Mouse (Mus musculus) midbrain, embryonic 15.5 days (tissue): ENCODE measurements around the gene Gm20388. TPM values are rescaled to one million over a fixed set of nuclear protein-coding genes. Genes with fewer than 3 reads are reported as not detected.

Source experiments
- ATAC-seq: fragments of 200-750 bp; cut with Nextera tagmentation; replicated peaks from 2 replicates; pipeline ENCODE4 v1.8.0; 2017; ENCODE audit warnings: moderate TSS enrichment
- H3K27ac ChIP-seq: fragments of 300-500 bp; sonication (generic); 2 replicates; pipeline ENCODE4 v1.5.1; 2015; ENCODE audit warnings: mild to moderate bottlenecking, inconsistent platforms
- H3K27me3 ChIP-seq: fragments of 300-500 bp; sonication (generic); replicated peaks from 2 replicates; pipeline ENCODE4 v1.6.1; 2015; ENCODE audit warnings: inconsistent platforms
- H3K36me3 ChIP-seq: fragments of 300-500 bp; sonication (generic); replicated peaks from 2 replicates; pipeline ENCODE4 v1.6.1; 2015; ENCODE audit warnings: inconsistent platforms
- H3K4me1 ChIP-seq: fragments of 300-500 bp; sonication (generic); 2 replicates; pipeline ENCODE4 v1.6.1; 2015; ENCODE audit warnings: inconsistent platforms
- H3K4me2 ChIP-seq: fragments of 300-500 bp; sonication (generic); 2 replicates; pipeline ENCODE4 v1.6.1; 2015; ENCODE audit warnings: inconsistent platforms, mild to moderate bottlenecking, moderate library complexity
- H3K4me3 ChIP-seq: fragments of 300-500 bp; sonication (generic); 2 replicates; pipeline ENCODE4 v1.5.1; 2015; ENCODE audit warnings: mild to moderate bottlenecking, inconsistent platforms
- H3K9ac ChIP-seq: fragments of 300-500 bp; sonication (generic); 2 replicates; pipeline ENCODE4 v1.6.1; 2015; ENCODE audit warnings: mild to moderate bottlenecking, inconsistent platforms
- H3K9me3 ChIP-seq: fragments of 300-500 bp; sonication (generic); 2 replicates; pipeline ENCODE4 v1.6.1; 2016; ENCODE audit warnings: inconsistent platforms
- WGBS: fragments of 180-500 bp; shearing (Covaris S2); methylation state at CpG from one replicate; pipeline ENCODE4 v1.1.7; 2015; ENCODE audit warnings: mixed read lengths; 5-methylcytosine and 5-hydroxymethylcytosine counted together
- polyA plus RNA-seq: library from polyadenylated mRNA; unstranded; fragments of >200 nt; fragmentation: Nextera tagmentation; extraction: Ambion mirVana; gene quantifications from 2 replicates; pipeline ENCODE4 v1.2.1, GENCODE M21; 2015

Gene Gm20388
- polyA plus RNA-seq, 1 experiment from 2014 or later = 5.6 TPM

DNA sequence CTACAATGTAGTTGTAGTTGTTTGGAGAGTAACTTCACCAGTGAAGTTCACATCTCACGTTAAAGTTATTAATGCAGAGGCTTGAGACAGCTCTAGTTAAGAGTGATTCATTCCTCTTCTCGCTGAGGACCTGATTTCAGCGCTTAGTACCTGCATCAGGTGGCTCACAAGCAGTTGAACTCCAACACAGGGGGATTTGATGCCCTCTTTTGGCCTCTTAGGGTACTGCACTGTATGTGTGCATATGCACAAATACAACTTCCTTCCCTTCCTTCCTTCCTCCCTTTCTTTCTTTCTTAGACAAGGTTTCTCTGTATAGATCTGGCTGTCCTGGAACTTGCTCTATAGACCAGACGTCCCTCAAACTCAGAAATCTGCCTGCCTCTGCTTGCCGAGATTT, 1763.9 kb downstream of the Gm20388 start:
- H3K9ac ChIP-seq = no peak overlapping the region
- no peak overlapping the region for H3K4me3 ChIP-seq
- no peaks in the 10 kb centered on the region for H3K4me1 ChIP-seq
- H3K36me3 ChIP-seq = no peaks in the 10 kb centered on the region
- 60% methylated on average over 5 of the region's 5 CpGs for WGBS
- no peak overlapping the region for H3K4me2 ChIP-seq
- H3K27me3 ChIP-seq = no peaks in the 10 kb centered on the region
- no peaks in the 10 kb centered on the region for H3K9me3 ChIP-seq
- ATAC-seq = 0 out of 2 replicates have a peak, but pooled peaks have one; percentile 7
- no peak overlapping the region for H3K27ac ChIP-seq

DNA sequence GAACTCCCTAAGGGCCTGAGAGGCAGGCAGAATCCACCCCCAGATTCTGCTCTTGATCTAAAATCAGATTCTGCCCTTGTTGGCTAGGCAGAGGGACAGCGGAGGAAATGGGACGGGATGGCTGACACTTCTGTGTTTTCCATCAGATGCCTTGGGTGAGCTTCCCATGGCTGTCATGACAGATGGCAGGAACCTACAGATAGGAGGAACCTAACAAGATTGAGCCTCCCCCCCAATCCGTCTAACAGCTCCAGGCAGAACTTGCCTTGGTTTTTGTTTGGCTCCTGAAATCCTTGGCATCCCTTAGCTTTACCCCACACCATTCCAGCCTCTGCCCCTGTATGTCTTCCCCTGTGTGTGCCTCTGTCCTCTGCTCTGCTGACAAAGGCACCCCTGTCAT, 1764.5 kb downstream of the Gm20388 start:
- WGBS = 85% methylated on average over 3 of the region's 3 CpGs
- H3K36me3 ChIP-seq = no peaks in the 10 kb centered on the region
- H3K9me3 ChIP-seq = no peaks in the 10 kb centered on the region
- no peaks in the 10 kb centered on the region for H3K4me1 ChIP-seq
- no peak overlapping the region for H3K9ac ChIP-seq
- no peak overlapping the region for H3K4me2 ChIP-seq
- H3K27me3 ChIP-seq = no peaks in the 10 kb centered on the region
- H3K27ac ChIP-seq = no peak overlapping the region
- no peak overlapping the region for H3K4me3 ChIP-seq
- no peak for ATAC-seq

DNA sequence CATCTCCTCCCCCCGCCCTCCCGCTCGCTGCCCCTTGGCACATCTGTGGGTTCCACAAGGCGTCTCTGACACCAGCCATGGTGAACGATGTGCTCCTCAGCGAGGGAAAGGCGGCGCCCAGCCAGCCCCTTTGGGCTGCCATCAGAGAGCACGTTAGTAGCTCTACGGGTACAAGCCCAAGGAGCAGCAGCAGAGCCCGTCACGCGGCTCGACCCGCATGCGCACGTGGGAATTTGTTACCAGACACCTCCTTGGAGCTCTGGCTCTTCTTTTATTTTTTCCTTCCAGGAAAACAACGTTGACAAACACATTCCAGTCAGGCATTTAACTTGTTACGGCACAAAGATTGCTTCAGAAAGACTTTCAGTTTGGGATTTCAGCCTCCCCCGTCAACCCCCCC, 1765.1 kb downstream of the Gm20388 start:
- H3K9me3 ChIP-seq = no peaks in the 10 kb centered on the region
- 59% methylated on average over 20 of the region's 20 CpGs for WGBS
- no peak overlapping the region for H3K4me2 ChIP-seq
- no peak overlapping the region for H3K4me3 ChIP-seq
- no peaks in the 10 kb centered on the region for H3K27me3 ChIP-seq
- H3K36me3 ChIP-seq = no peaks in the 10 kb centered on the region
- H3K4me1 ChIP-seq = no peaks in the 10 kb centered on the region
- no peak overlapping the region for H3K27ac ChIP-seq
- no peak for ATAC-seq
- no peak overlapping the region for H3K9ac ChIP-seq

DNA sequence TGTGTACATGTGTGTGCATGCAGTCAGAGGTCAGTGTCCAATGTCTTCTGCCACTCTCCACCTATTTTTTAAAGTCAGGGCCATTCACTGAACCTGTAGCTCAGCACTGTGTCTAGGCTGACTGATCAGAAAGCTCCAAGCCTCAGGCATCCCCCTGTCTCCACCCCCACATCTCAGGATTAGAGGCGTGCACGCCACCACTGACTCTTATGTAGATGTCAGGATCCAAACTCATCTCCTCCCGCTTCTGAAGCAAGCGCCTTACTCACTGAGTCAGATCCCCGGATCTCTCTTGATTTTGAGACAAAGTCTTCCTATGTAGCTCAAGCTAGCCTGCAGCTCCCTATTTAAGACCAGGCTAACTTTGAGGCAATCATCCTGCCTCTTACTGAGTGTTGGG, 1768.1 kb downstream of the Gm20388 start:
- WGBS = 57% methylated on average over 5 of the region's 5 CpGs
- Histone ChIP-seq H3K9ac (no peak overlapping the region), H3K27ac (no peak overlapping the region), H3K27me3 (no peaks in the 10 kb centered on the region), H3K4me2 (no peak overlapping the region), H3K4me1 (no peaks in the 10 kb centered on the region), H3K9me3 (no peaks in the 10 kb centered on the region), H3K4me3 (no peak overlapping the region), H3K36me3 (no peaks in the 10 kb centered on the region)
- no peak for ATAC-seq

- Histone ChIP-seq H3K4me2 (no peak overlapping the region), H3K9ac (no peak overlapping the region), H3K4me1 (no peaks in the 10 kb centered on the region), H3K27me3 (no peaks in the 10 kb centered on the region), H3K36me3 (no peaks in the 10 kb centered on the region), H3K9me3 (no peaks in the 10 kb centered on the region), H3K27ac (no peak overlapping the region), H3K4me3 (no peak overlapping the region)
- WGBS = 88% methylated on average over 4 of the region's 4 CpGs
- ATAC-seq = no peak
Measured at GRCm38 (mm10) chr8:121680896-121681295, 1770.3 kb downstream of the Gm20388 start.

GRCm38 (mm10) chr8:121681457-121681856, 1770.8 kb downstream of the Gm20388 start:
- 66% methylated on average over 10 of the region's 10 CpGs for WGBS
- Histone ChIP-seq H3K4me1 (no peaks in the 10 kb centered on the region), H3K27me3 (no peaks in the 10 kb centered on the region), H3K27ac (no peak overlapping the region), H3K4me2 (no peak overlapping the region), H3K4me3 (no peak overlapping the region), H3K9ac (no peak overlapping the region), H3K9me3 (no peaks in the 10 kb centered on the region), H3K36me3 (no peaks in the 10 kb centered on the region)
- no peak for ATAC-seq

DNA sequence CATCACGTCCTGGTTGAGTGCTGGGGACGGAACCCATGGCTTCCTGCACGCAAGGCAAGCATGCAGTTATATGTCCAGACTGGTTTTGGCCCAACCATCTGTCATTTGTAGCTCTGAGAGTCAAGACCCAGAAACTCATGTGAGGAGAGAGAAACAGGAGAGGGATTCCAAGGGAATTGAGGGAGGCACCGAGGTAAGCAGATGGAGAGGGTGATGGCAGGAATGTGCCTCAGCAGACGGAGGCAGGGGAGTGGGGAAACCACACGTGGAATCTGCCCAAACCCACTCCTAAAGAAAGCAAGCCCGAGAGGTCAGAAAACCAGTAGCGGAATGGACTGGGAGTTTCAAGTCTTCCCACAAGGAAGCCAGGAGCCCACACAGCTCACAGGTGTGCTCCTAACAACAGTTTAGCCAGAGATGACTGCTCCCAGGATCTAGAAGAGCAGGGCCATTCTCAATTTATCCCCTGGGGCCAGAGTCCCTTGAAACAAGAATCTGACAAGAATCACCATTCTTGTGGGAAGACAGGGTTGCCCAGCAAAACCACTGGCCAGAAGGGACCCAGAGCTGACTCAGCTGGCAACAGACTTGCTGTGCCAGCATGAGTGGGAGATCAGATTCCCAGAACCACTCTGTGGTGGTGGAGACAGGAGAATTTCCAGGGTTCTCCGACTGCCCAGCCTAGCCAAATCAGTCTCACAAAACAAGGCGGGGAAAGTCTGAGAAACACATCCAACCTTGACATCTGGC, 1772.6 kb downstream of the Gm20388 start:
- Histone ChIP-seq H3K9ac (no peak overlapping the region), H3K4me2 (no peak overlapping the region), H3K36me3 (no peaks in the 10 kb centered on the region), H3K4me1 (peaks cover 17% of the 10 kb centered on the region), H3K27ac (no peak overlapping the region), H3K27me3 (no peaks in the 10 kb centered on the region), H3K4me3 (no peak overlapping the region), H3K9me3 (no peaks in the 10 kb centered on the region)
- WGBS = 85% methylated on average over 10 of the region's 10 CpGs
- no peak for ATAC-seq

DNA sequence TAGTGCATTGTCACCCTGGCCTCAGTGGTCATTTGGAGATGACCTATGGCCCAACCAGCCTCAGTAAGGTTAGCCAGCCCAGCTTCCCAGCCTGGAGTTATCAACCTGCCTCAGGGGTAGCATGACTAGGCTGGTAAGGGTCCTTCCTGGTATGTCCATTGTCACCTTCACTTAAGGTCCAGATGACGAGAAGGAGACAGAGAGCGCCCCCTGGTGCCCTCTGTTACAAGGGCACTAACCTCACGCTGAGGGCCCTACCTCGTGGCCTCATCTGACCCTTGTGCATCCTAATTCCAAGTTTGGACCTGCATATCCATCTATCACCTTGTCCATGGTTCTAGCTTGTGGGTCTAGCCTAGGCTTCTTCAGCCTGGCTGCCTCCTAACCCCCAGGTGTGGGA, 1774.8 kb downstream of the Gm20388 start:
- Histone ChIP-seq H3K4me3 (no peak overlapping the region), H3K27ac (no peak overlapping the region), H3K27me3 (no peaks in the 10 kb centered on the region), H3K9me3 (no peaks in the 10 kb centered on the region), H3K4me1 (peaks cover 23% of the 10 kb centered on the region), H3K4me2 (no peak overlapping the region), H3K9ac (no peak overlapping the region), H3K36me3 (no peaks in the 10 kb centered on the region)
- 28% methylated on average over 4 of the region's 4 CpGs for WGBS
- ATAC-seq = no peak

DNA sequence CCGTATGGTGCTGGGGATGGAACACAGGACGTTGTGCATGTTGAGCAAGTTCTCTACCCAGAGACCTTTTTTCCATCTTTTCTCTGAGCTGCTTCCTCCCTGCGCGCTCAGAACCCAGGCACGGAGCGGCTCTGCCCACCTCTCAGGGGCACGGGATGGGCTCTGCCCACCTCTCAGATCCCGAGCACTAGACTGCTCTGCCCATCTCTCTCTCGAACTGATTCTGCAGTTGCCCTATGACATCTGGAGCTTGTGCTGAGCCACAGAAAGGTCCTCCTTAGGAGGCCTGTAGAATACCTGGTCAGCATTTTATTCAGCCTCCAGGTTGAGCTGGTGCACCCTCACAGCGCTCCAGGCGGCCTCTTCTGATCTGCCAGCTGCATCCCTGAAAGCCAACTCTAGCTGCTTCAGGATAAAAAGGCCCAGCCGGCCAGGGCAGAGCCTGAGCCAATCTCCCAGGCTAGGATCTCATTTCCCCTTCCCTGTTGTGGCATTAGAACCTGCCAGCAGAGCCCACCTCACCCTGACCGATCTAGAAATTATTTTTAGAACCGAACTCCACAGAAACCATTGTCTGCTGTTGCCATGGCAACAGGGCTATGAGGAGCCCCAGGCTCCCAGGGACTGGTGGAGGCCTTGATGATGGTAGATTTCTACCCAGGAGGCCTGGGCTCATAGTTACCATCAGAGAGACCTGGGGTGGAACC, 1777.0 kb downstream of the Gm20388 start:
- WGBS = 43% methylated on average over 14 of the region's 14 CpGs
- Histone ChIP-seq H3K9ac (no peak overlapping the region), H3K27ac (peak overlapping the region; percentile 92), H3K36me3 (no peaks in the 10 kb centered on the region), H3K4me2 (0 out of 2 replicates have a peak overlapping the region, but pooled peaks have one; percentile 9), H3K9me3 (no peaks in the 10 kb centered on the region), H3K27me3 (no peaks in the 10 kb centered on the region), H3K4me3 (no peak overlapping the region), H3K4me1 (peaks cover 23% of the 10 kb centered on the region)
- ATAC-seq = peak; percentile 71

GRCm38 (mm10) chr8:121688496-121688895, 1777.9 kb downstream of the Gm20388 start:
- no peaks in the 10 kb centered on the region for H3K27me3 ChIP-seq
- peak overlapping the region; percentile 92 for H3K27ac ChIP-seq
- no peaks in the 10 kb centered on the region for H3K36me3 ChIP-seq
- no peak overlapping the region for H3K4me3 ChIP-seq
- H3K4me2 ChIP-seq = no peak overlapping the region
- no peaks in the 10 kb centered on the region for H3K9me3 ChIP-seq
- peaks cover 23% of the 10 kb centered on the region for H3K4me1 ChIP-seq
- 51% methylated on average over 5 of the region's 5 CpGs for WGBS
- no peak overlapping the region for H3K9ac ChIP-seq
- ATAC-seq = 0 out of 2 replicates have a peak, but pooled peaks have one; percentile 8

DNA sequence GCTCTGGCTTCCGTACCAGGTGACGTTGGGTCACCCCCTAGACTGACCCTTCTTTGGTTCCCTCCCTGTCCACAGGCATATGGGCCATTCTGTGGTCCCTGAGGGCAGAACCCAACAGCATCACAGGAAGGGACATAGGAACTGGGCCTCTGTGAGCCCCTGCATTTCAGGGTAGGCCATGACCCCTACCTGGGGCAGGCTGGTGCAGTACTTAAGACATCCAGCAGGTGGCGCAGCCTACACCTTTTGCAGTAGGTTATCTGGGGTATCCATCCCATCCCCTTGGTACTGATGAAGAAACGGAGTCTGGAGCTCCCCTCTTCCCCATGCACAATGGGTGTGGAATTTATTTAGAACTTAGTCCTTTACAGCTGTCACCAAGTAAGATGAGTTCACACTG, 1783.8 kb downstream of the Gm20388 start:
- H3K9ac ChIP-seq = no peak overlapping the region
- H3K36me3 ChIP-seq = no peaks in the 10 kb centered on the region
- H3K4me2 ChIP-seq = no peak overlapping the region
- H3K4me1 ChIP-seq = peaks cover 18% of the 10 kb centered on the region
- WGBS = 48% methylated on average over 4 of the region's 4 CpGs
- no peak for ATAC-seq
- no peaks in the 10 kb centered on the region for H3K9me3 ChIP-seq
- no peak overlapping the region for H3K4me3 ChIP-seq
- H3K27me3 ChIP-seq = no peaks in the 10 kb centered on the region
- no peak overlapping the region for H3K27ac ChIP-seq

- Histone ChIP-seq H3K4me1 (peaks cover 20% of the 10 kb centered on the region), H3K27ac (no peak overlapping the region), H3K4me2 (no peak overlapping the region), H3K9me3 (no peaks in the 10 kb centered on the region), H3K27me3 (no peaks in the 10 kb centered on the region), H3K4me3 (no peak overlapping the region), H3K9ac (no peak overlapping the region), H3K36me3 (no peaks in the 10 kb centered on the region)
- WGBS = 89% methylated on average over 6 of the region's 6 CpGs
- ATAC-seq = no peak
Measured at GRCm38 (mm10) chr8:121695585-121696184, 1785.0 kb downstream of the Gm20388 start.
